Mouse (Mus musculus) hindbrain, embryonic 15.5 days (tissue): ENCODE data around the gene Vmn1r127. TPM values are rescaled to one million over a fixed set of nuclear protein-coding genes. Genes with fewer than 3 reads are reported as not detected.
"Not testable (repeated sequence)": the region's sequence is repeated elsewhere in the genome, so short reads cannot be mapped to it uniquely, and the experiment has no call there.

Experiments
- ATAC-seq: fragments of 200-750 bp; cut with Nextera tagmentation; 2 replicates; pipeline ENCODE4 v1.8.0; 2017; ENCODE audit warnings: low read depth, moderate number of reproducible peaks, moderate TSS enrichment; ENCODE audit not compliant: low FRiP score
- H3K27ac ChIP-seq: fragments of 300-500 bp; sonication (generic); replicated peaks from 2 replicates; pipeline ENCODE4 v1.5.1; 2015; ENCODE audit warnings: mild to moderate bottlenecking, inconsistent platforms
- H3K27me3 ChIP-seq: fragments of 300-500 bp; sonication (generic); 2 replicates; pipeline ENCODE4 v1.6.1; 2015; ENCODE audit warnings: control low read depth, inconsistent platforms
- H3K36me3 ChIP-seq: fragments of 300-500 bp; sonication (generic); 2 replicates; pipeline ENCODE4 v1.6.1; 2015; ENCODE audit warnings: control low read depth, inconsistent platforms
- H3K4me1 ChIP-seq: fragments of 300-500 bp; sonication (generic); replicated peaks from 2 replicates; pipeline ENCODE4 v1.6.1; 2015; ENCODE audit warnings: control low read depth, inconsistent platforms
- H3K4me2 ChIP-seq: fragments of 300-500 bp; sonication (generic); 2 replicates; pipeline ENCODE4 v1.6.1; 2015; ENCODE audit warnings: moderate library complexity, mild to moderate bottlenecking, inconsistent platforms
- H3K4me3 ChIP-seq: fragments of 300-500 bp; sonication (generic); 2 replicates; pipeline ENCODE4 v1.5.1; 2015; ENCODE audit warnings: mild to moderate bottlenecking, inconsistent platforms
- H3K9ac ChIP-seq: fragments of 300-500 bp; sonication (generic); 2 replicates; pipeline ENCODE4 v1.6.1; 2015; ENCODE audit warnings: inconsistent platforms
- H3K9me3 ChIP-seq: fragments of 300-500 bp; sonication (generic); 2 replicates; pipeline ENCODE4 v1.6.1; 2016; ENCODE audit warnings: control low read depth, inconsistent platforms
- WGBS: fragments of 180-500 bp; shearing (Covaris S2); methylation state at CpG from one replicate; pipeline ENCODE4 v1.1.7; 2015; 5-methylcytosine and 5-hydroxymethylcytosine counted together
- polyA plus RNA-seq: library from polyadenylated mRNA; unstranded; fragments of >200 nt; fragmentation: Nextera tagmentation; extraction: Ambion mirVana; gene quantifications from 2 replicates; pipeline ENCODE4 v1.2.1, GENCODE M21; 2015

Gene Vmn1r127
- not detected in 2 replicates for polyA plus RNA-seq

- no CpG with 5 or more reads among the region's 3 CpGs for WGBS
- H3K4me1 ChIP-seq, H3K27ac ChIP-seq, H3K27me3 ChIP-seq, H3K9ac ChIP-seq, H3K36me3 ChIP-seq, H3K4me3 ChIP-seq, H3K9me3 ChIP-seq, ATAC-seq, H3K4me2 ChIP-seq: not testable (repeated sequence)
Observed at GRCm38 (mm10) chr7:21319761-21320160, at the start of gene Vmn1r127. Vmn1r127 (minus strand) TSS chr7:21319861.

GRCm38 (mm10) chr7:21361191-21361590 lies 41.5 kb upstream of the Vmn1r127 start, which contains the start of gene Vmn1r129:
Vmn1r129 (minus strand) TSS chr7:21361291.
- not testable (repeated sequence) for ATAC-seq, H3K4me3 ChIP-seq, H3K27me3 ChIP-seq, H3K9me3 ChIP-seq, H3K9ac ChIP-seq, H3K27ac ChIP-seq, H3K4me2 ChIP-seq, H3K4me1 ChIP-seq, H3K36me3 ChIP-seq
- no CpG with 5 or more reads among the region's 1 CpGs for WGBS

DNA sequence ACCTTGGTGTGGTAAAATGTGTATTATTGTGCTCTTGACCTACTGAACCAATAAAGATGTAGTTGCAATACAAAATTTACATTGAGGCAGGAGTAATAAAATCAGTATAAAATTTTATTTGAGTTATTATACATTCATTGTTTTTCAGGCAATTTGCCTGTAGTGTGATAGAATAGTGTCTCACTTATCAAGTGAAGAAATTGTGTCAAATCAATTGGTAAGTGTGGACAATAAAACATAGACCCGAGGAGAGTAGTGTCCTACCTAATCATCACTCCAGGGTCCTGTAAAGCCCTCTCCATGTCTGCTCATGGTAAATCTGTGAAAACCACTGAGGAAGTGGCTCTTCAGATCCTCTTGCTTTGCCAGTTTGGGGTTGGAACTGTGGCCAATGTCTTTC lies 29.4 kb upstream of the Vmn1r127 start, which contains the start of gene Vmn1r128:
TSS of gene Vmn1r128 (plus strand) at position 301 of the 400 bp plus-strand sequence.
- not testable (repeated sequence) for H3K27ac ChIP-seq, H3K4me3 ChIP-seq, H3K9ac ChIP-seq, H3K4me1 ChIP-seq, ATAC-seq, H3K4me2 ChIP-seq, H3K36me3 ChIP-seq, H3K9me3 ChIP-seq, H3K27me3 ChIP-seq
- WGBS = 82% methylated on average over 1 of the region's 1 CpGs

- no CpG with 5 or more reads among the region's 5 CpGs for WGBS
- H3K27ac ChIP-seq, H3K4me2 ChIP-seq, ATAC-seq, H3K27me3 ChIP-seq, H3K4me3 ChIP-seq, H3K36me3 ChIP-seq, H3K4me1 ChIP-seq, H3K9me3 ChIP-seq, H3K9ac ChIP-seq: not testable (repeated sequence)
Observed at GRCm38 (mm10) chr7:21301367-21301766, 18.3 kb downstream of the Vmn1r127 start, which contains the start of gene Vmn1r126. Vmn1r126 (minus strand) TSS chr7:21301467.

DNA sequence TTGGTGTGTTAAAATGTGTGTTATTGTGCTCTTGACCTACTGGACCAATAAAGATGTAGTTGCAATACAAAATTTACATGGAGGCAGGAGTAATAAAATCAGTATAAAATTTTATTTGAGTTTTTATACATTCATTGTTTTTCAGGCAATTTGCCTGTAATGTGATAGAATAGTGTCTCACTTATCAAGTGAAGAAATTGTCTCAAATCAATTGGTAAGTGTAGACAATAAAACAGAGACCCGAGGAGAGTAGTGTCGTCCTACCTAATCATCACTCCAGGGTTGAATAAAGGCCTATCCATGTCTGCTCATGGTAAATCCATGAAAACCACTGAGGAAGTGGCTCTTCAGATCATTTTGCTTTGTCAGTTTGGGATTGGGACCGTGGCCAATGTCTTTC lies 47.8 kb downstream of the Vmn1r127 start, which contains the start of gene Vmn1r125:
TSS of gene Vmn1r125 (plus strand) at position 301 of the 400 bp plus-strand sequence.
- H3K27me3 ChIP-seq, H3K4me2 ChIP-seq, H3K36me3 ChIP-seq, H3K4me3 ChIP-seq, H3K27ac ChIP-seq, ATAC-seq, H3K9me3 ChIP-seq, H3K4me1 ChIP-seq, H3K9ac ChIP-seq: not testable (repeated sequence)
- WGBS = 76% methylated on average over 3 of the region's 3 CpGs

Other genes with a start within 250 kb of the Vmn1r127 start
- gene Vmn1r121, start 221.3 kb downstream of the Vmn1r127 start, polyA plus RNA-seq = not detected in 2 replicates
- gene Vmn1r122, start 185.7 kb downstream of the Vmn1r127 start, polyA plus RNA-seq = not detected in 2 replicates
- gene Vmn1r123, start 157.7 kb downstream of the Vmn1r127 start, polyA plus RNA-seq = not detected in 2 replicates
- not detected in 2 replicates for gene Gm5157, start 129.4 kb downstream of the Vmn1r127 start, polyA plus RNA-seq
- not detected in 2 replicates for gene Vmn1r124, start 59.2 kb downstream of the Vmn1r127 start, polyA plus RNA-seq
- not detected in 2 replicates for gene Vmn1r125, start 47.7 kb downstream of the Vmn1r127 start, polyA plus RNA-seq
- not detected in 2 replicates for gene Vmn1r126, start 18.4 kb downstream of the Vmn1r127 start, polyA plus RNA-seq
- gene Vmn1r128, start 29.5 kb upstream of the Vmn1r127 start, polyA plus RNA-seq = not detected in 2 replicates
- gene Vmn1r129, start 41.4 kb upstream of the Vmn1r127 start, polyA plus RNA-seq = not detected in 2 replicates
- gene Gm6882, start 112.9 kb upstream of the Vmn1r127 start, polyA plus RNA-seq = not detected in 2 replicates
- not detected in 2 replicates for gene Vmn1r130, start 191.9 kb upstream of the Vmn1r127 start, polyA plus RNA-seq
- gene Vmn1r131, start 226.2 kb upstream of the Vmn1r127 start, polyA plus RNA-seq = not detected in 2 replicates